Mouse (Mus musculus): Measurements from ENCODE around the gene Tmem38b.
"Not testable (repeated sequence)": the region's sequence is repeated elsewhere in the genome, so short reads cannot be mapped to it uniquely, and the experiment has no call there.

Tmem38b gene

GRCm38 (mm10) chr4:53825821-53826605 is at the start of gene Tmem38b:
Tmem38b (plus strand) TSS chr4:53826045.
- DNase-seq = peak; percentile 63 to 70

GRCm38 (mm10) chr4:53781396-53781795 is 44.4 kb upstream of the Tmem38b start:
- DNase-seq = no peak

GRCm38 (mm10) chr4:53782216-53783070 is 43.4 kb upstream of the Tmem38b start:
- DNase-seq = no peak

- DNase-seq = peak in 1 of 2 experiments; percentile 17
These were observed 40.0 kb upstream of the Tmem38b start for GRCm38 (mm10) chr4:53785746-53786398.

- no peak for DNase-seq
These were observed 39.0 kb upstream of the Tmem38b start for GRCm38 (mm10) chr4:53786851-53787250.

- no peak for DNase-seq
These were observed 36.5 kb upstream of the Tmem38b start for GRCm38 (mm10) chr4:53789346-53789745.

- no peak for DNase-seq
These were observed 31.4 kb upstream of the Tmem38b start for GRCm38 (mm10) chr4:53794257-53794966.

GRCm38 (mm10) chr4:53795086-53795485 is 30.8 kb upstream of the Tmem38b start:
- DNase-seq = no peak

GRCm38 (mm10) chr4:53795706-53796105 is 30.1 kb upstream of the Tmem38b start:
- DNase-seq = no peak

- DNase-seq = no peak
These were observed 28.7 kb upstream of the Tmem38b start for GRCm38 (mm10) chr4:53796865-53797772.

- DNase-seq = no peak
These were observed 26.8 kb upstream of the Tmem38b start for GRCm38 (mm10) chr4:53798896-53799676.

- no peak for DNase-seq
These were observed 26.1 kb upstream of the Tmem38b start for GRCm38 (mm10) chr4:53799753-53800152.

- DNase-seq = not testable (repeated sequence)
These were observed 22.2 kb upstream of the Tmem38b start for GRCm38 (mm10) chr4:53803674-53804073.

GRCm38 (mm10) chr4:53806428-53806827 is 19.4 kb upstream of the Tmem38b start:
- not testable (repeated sequence) for DNase-seq

GRCm38 (mm10) chr4:53818320-53818719 is 7.5 kb upstream of the Tmem38b start:
- DNase-seq = no peak

- no peak for DNase-seq
These were observed 2.1 kb upstream of the Tmem38b start for GRCm38 (mm10) chr4:53823697-53824096.

GRCm38 (mm10) chr4:53824831-53825230 is 1.0 kb upstream of the Tmem38b start:
- no peak for DNase-seq

- no peak for DNase-seq
These were observed 900 bp downstream of the Tmem38b start for GRCm38 (mm10) chr4:53826641-53827248.

GRCm38 (mm10) chr4:53827869-53828268 is 2.0 kb downstream of the Tmem38b start:
- no peak for DNase-seq

- no peak for DNase-seq
These were observed 3.1 kb downstream of the Tmem38b start for GRCm38 (mm10) chr4:53828914-53829313.
